8 mouse cellular contexts compared by ENCODE assay signal in genomic region chr19:7266421-7266831, GRCm38 (mm10). TPM values are rescaled to one million over a fixed set of nuclear protein-coding genes. Genes with fewer than 3 reads are reported as not detected.
DNase-seq lines count a peak whose midpoint lies in the region; ATAC-seq and TF ChIP-seq lines count a peak whose summit lies in the region.

No protein-coding gene starts in this region.

- ATAC-seq in lung, embryonic 15.5 days (ENCODE audit: borderline replicate concordance, extremely low read depth, low FRiP score, low TSS enrichment), result no peak
- no peak for ATAC-seq in lung, postnatal 0 days
- no peak for ATAC-seq in heart, postnatal 0 days (ENCODE audit: insufficient read depth, low read depth)
- no peak for ATAC-seq in CD4-positive, CD25-positive, alpha-beta regulatory T cell, adult 4 months

- peak overlapping the region; percentile 91; the same call in 1 of the 2 replicates for H3K27ac ChIP-seq in lung, embryonic 15.5 days
- H3K27ac ChIP-seq in lung, postnatal 0 days (ENCODE audit: low read length), result no peak overlapping the region; the same call in 1 of the 2 replicates
- peak overlapping the region; percentile 93 for H3K27ac ChIP-seq in heart, postnatal 0 days (ENCODE audit: low read depth)

- no peak overlapping the region for H3K9ac ChIP-seq in lung, embryonic 15.5 days
- no peak overlapping the region for H3K9ac ChIP-seq in lung, postnatal 0 days (replicated peaks; ENCODE audit: low read depth)
- H3K9ac ChIP-seq in heart, postnatal 0 days (replicated peaks; ENCODE audit: low read depth, low read length), result 0 out of 2 replicates have a peak overlapping the region, but pooled peaks have one; percentile 5

- 64% methylated on average over 4 of the region's 4 CpGs for WGBS in lung, embryonic 15.5 days
- 63% methylated on average over 4 of the region's 4 CpGs for WGBS in lung, postnatal 0 days
- 62% methylated on average over 4 of the region's 4 CpGs for WGBS in heart, postnatal 0 days

- H3K4me2 ChIP-seq in lung, embryonic 15.5 days, result peak overlapping the region; percentile 94; the same call in 1 of the 2 replicates
- H3K4me2 ChIP-seq in lung, postnatal 0 days (replicated peaks; ENCODE audit: low read depth, low read length), result no peak overlapping the region
- H3K4me2 ChIP-seq in heart, postnatal 0 days (ENCODE audit: low read depth, low read length), result no peak overlapping the region

- no peak for TF ChIP-seq CTCF in lung, postnatal 0 days (IDR thresholded peaks at IDR 0.05)
- no peak for TF ChIP-seq CTCF in heart, postnatal 0 days (IDR thresholded peaks at IDR 0.05; ENCODE audit: low read depth)

- no peaks in the 10 kb centered on the region for H3K36me3 ChIP-seq in lung, embryonic 15.5 days
- H3K36me3 ChIP-seq in lung, postnatal 0 days (ENCODE audit: insufficient read depth, low read length), result no peaks in the 10 kb centered on the region
- H3K36me3 ChIP-seq in heart, postnatal 0 days (replicated peaks; ENCODE audit: control insufficient read depth, insufficient read depth, low read length), result peaks cover 12% of the 10 kb centered on the region

- no peaks in the 10 kb centered on the region for H3K9me3 ChIP-seq in lung, embryonic 15.5 days
- H3K9me3 ChIP-seq in lung, postnatal 0 days (ENCODE audit: low read length), result no peaks in the 10 kb centered on the region
- no peaks in the 10 kb centered on the region for H3K9me3 ChIP-seq in heart, postnatal 0 days (replicated peaks; ENCODE audit: control insufficient read depth, low read length)

- no peak for DNase-seq in lung, postnatal 0 days (ENCODE audit: low spot score)
- DNase-seq in embryo, embryonic 10 days (ENCODE audit: low spot score), result peak; percentile 22
- DNase-seq in heart, postnatal 0 days (ENCODE audit: low spot score), result no peak
- peak; percentile 55 for DNase-seq in neural tube, embryonic 10.5 days (ENCODE audit: extremely low spot score, low spot score)
- no peak for DNase-seq in left cerebral cortex, adult 8-10 months (ENCODE audit: low spot score in 2 of 2)
- no peak for DNase-seq in lung, postnatal 10 days

- H3K4me3 ChIP-seq in lung, embryonic 15.5 days, result no peak overlapping the region
- H3K4me3 ChIP-seq in lung, postnatal 0 days (ENCODE audit: low read depth, low read length), result no peak overlapping the region
- H3K4me3 ChIP-seq in heart, postnatal 0 days (ENCODE audit: low read depth, low read length), result no peak overlapping the region

- peaks cover 56% of the 10 kb centered on the region for H3K4me1 ChIP-seq in lung, embryonic 15.5 days
- H3K4me1 ChIP-seq in lung, postnatal 0 days (ENCODE audit: insufficient read depth, low read depth, low read length), result peaks cover 22% of the 10 kb centered on the region
- H3K4me1 ChIP-seq in heart, postnatal 0 days (ENCODE audit: control insufficient read depth, insufficient read depth), result peaks cover 42% of the 10 kb centered on the region

- TF ChIP-seq EP300 in lung, postnatal 0 days (IDR thresholded peaks at IDR 0.05), result no peak
- no peak for TF ChIP-seq EP300 in heart, postnatal 0 days (IDR thresholded peaks at IDR 0.05; ENCODE audit: low read depth)

- no peaks in the 10 kb centered on the region for H3K27me3 ChIP-seq in lung, embryonic 15.5 days
- H3K27me3 ChIP-seq in lung, postnatal 0 days (replicated peaks; ENCODE audit: insufficient read depth, low read length), result no peaks in the 10 kb centered on the region
- no peaks in the 10 kb centered on the region for H3K27me3 ChIP-seq in heart, postnatal 0 days (ENCODE audit: control insufficient read depth, insufficient read depth, low read length)

RNA-seq across cellular contexts. Expression of gene Rcor2, which starts 0.7 kb away (rescaled TPM):
- polyA plus RNA-seq in lung, embryonic 15.5 days (2015; fragmentation: Nextera tagmentation; extraction: Ambion mirVana), result 9.7 and 12.4 TPM in 2 replicates
- 1.3 and 1.5 TPM in 2 replicates for polyA plus RNA-seq in lung, postnatal 0 days (2015; fragmentation: Nextera tagmentation; extraction: Ambion mirVana)
- 18.5 and 40.0 TPM in 2 replicates for total RNA-seq in heart, postnatal 0 days (2014; rRNA removed; ENCODE audit: low replicate concordance)
- polyA plus RNA-seq in heart, postnatal 0 days (2015; fragmentation: Nextera tagmentation; extraction: Ambion mirVana), result 8.5 and 9.7 TPM in 2 replicates
- under 1 TPM in 1 of 2 experiments, not detected in 1; 0.42 TPM for polyA plus RNA-seq in CD4-positive, CD25-positive, alpha-beta regulatory T cell, adult 4 months (2017; shearing (Covaris generic))
- total RNA-seq in left cerebral cortex, adult 8-10 months (2022), result 10 to 100 TPM; 15.5 to 17.6 (median 15.6) TPM

RNA-seq across cellular contexts. Expression of gene Naa40, which starts 25.4 kb away (rescaled TPM):
- 55.1 and 61.5 TPM in 2 replicates for polyA plus RNA-seq in lung, embryonic 15.5 days (2015; fragmentation: Nextera tagmentation; extraction: Ambion mirVana)
- polyA plus RNA-seq in lung, postnatal 0 days (2015; fragmentation: Nextera tagmentation; extraction: Ambion mirVana), result 16.6 and 17.7 TPM in 2 replicates
- total RNA-seq in heart, postnatal 0 days (2014; rRNA removed; ENCODE audit: low replicate concordance), result 30.2 and 44.0 TPM in 2 replicates
- polyA plus RNA-seq in heart, postnatal 0 days (2015; fragmentation: Nextera tagmentation; extraction: Ambion mirVana), result 27.8 and 30.4 TPM in 2 replicates
- 10 to 100 TPM; 21.9 to 26.8 TPM for polyA plus RNA-seq in CD4-positive, CD25-positive, alpha-beta regulatory T cell, adult 4 months (2017; shearing (Covaris generic))
- 10 to 100 TPM; 30.6 to 39.2 (median 32.3) TPM for total RNA-seq in left cerebral cortex, adult 8-10 months (2022)

RNA-seq across cellular contexts. Expression of gene Cox8a, which starts 49.0 kb away (rescaled TPM):
- 793 and 848 TPM in 2 replicates for polyA plus RNA-seq in lung, embryonic 15.5 days (2015; fragmentation: Nextera tagmentation; extraction: Ambion mirVana)
- 889 and 976 TPM in 2 replicates for polyA plus RNA-seq in lung, postnatal 0 days (2015; fragmentation: Nextera tagmentation; extraction: Ambion mirVana)
- 1,841 and 2,074 TPM in 2 replicates for total RNA-seq in heart, postnatal 0 days (2014; rRNA removed; ENCODE audit: low replicate concordance)
- 3,012 and 3,042 TPM in 2 replicates for polyA plus RNA-seq in heart, postnatal 0 days (2015; fragmentation: Nextera tagmentation; extraction: Ambion mirVana)
- 100 to 1,000 TPM; 223 to 296 TPM for polyA plus RNA-seq in CD4-positive, CD25-positive, alpha-beta regulatory T cell, adult 4 months (2017; shearing (Covaris generic))
- 1,000 to 10,000 TPM; 1,021 to 1,102 (median 1,060) TPM for total RNA-seq in left cerebral cortex, adult 8-10 months (2022)

Comparison
In these comparisons a context has a peak if more than half of its experiments do, and no peak if none do; other contexts are left out.
1. DNase-seq: peak in embryo, embryonic 10 days (single experiment) and neural tube, embryonic 10.5 days (single experiment); none in lung, postnatal 0 days (single experiment), heart, postnatal 0 days (single experiment), left cerebral cortex, adult 8-10 months (0 of 2) and lung, postnatal 10 days (single experiment).